Mouse (Mus musculus) frontal cortex, postnatal 36 days (tissue): ENCODE measurements at regions not wholly inside any gene's neighbourhood (a gene's known extent, or its start where the extent isn't known, plus 50 kb on each side); places are given as distances from the start of the nearest gene placed in this dataset.

Experiments used
- DNase-seq, 2 experiments: peaks; one replicate each; pipeline ENCODE4 v3.0.0; 2022; ENCODE audit warnings: low spot score in 2 of 2

GRCm38 (mm10) chr1:77933095-77933766, 263.7 kb downstream of the Pax3 start:
- no peak for DNase-seq

GRCm38 (mm10) chr1:77932226-77932625, 264.7 kb downstream of the Pax3 start:
- DNase-seq: no peak

- no peak for DNase-seq
These were observed 266.3 kb downstream of the Pax3 start for GRCm38 (mm10) chr1:77930661-77931060.

- no peak for DNase-seq
These were observed 267.4 kb downstream of the Pax3 start for GRCm38 (mm10) chr1:77929552-77929951.

- no peak for DNase-seq
These were observed 270.8 kb downstream of the Pax3 start for GRCm38 (mm10) chr1:77926146-77926545.

- peak; percentile 11 to 59 for DNase-seq
These were observed 300.7 kb downstream of the Pax3 start for GRCm38 (mm10) chr1:77896226-77896625.

- no peak for DNase-seq
These were observed 317.9 kb downstream of the Pax3 start for GRCm38 (mm10) chr1:77879026-77879425.

- no peak for DNase-seq
These were observed 326.8 kb downstream of the Pax3 start for GRCm38 (mm10) chr1:77870125-77870524.

- DNase-seq: no peak
These were observed 327.8 kb downstream of the Pax3 start for GRCm38 (mm10) chr1:77869174-77869573.

GRCm38 (mm10) chr1:77859931-77860330, 337.0 kb downstream of the Pax3 start:
- DNase-seq: no peak

- no peak for DNase-seq
These were observed 339.5 kb upstream of the Epha4 start for GRCm38 (mm10) chr1:77854366-77854765.

- no peak for DNase-seq
These were observed 333.1 kb upstream of the Epha4 start for GRCm38 (mm10) chr1:77847766-77848615.

- DNase-seq: no peak
These were observed 331.3 kb upstream of the Epha4 start for GRCm38 (mm10) chr1:77846039-77846727.

- DNase-seq: no peak
These were observed 325.8 kb upstream of the Epha4 start for GRCm38 (mm10) chr1:77840672-77841071.

GRCm38 (mm10) chr1:77832174-77832573, 317.3 kb upstream of the Epha4 start:
- no peak for DNase-seq

GRCm38 (mm10) chr1:77824716-77825387, 310.0 kb upstream of the Epha4 start:
- peak in 1 of 2 experiments; percentile 40 for DNase-seq

- DNase-seq: peak; percentile 46 to 52
These were observed 309.2 kb upstream of the Epha4 start for GRCm38 (mm10) chr1:77823801-77824687.

- no peak for DNase-seq
These were observed 305.2 kb upstream of the Epha4 start for GRCm38 (mm10) chr1:77820101-77820500.

- DNase-seq: no peak
These were observed 300.6 kb upstream of the Epha4 start for GRCm38 (mm10) chr1:77815451-77815850.

GRCm38 (mm10) chr1:77811573-77811972, 296.7 kb upstream of the Epha4 start:
- DNase-seq: no peak

GRCm38 (mm10) chr1:77790974-77791373, 276.1 kb upstream of the Epha4 start:
- DNase-seq: no peak
